Mouse (Mus musculus) yolk sac, embryonic 10.5 days (tissue): Measurements from ENCODE around the gene Dglucy.

Source experiments
- DNase-seq: peaks from one replicate; pipeline ENCODE4 v3.0.0-alpha.2; 2017; ENCODE audit warnings: low spot score

The Dglucy gene

GRCm38 (mm10) chr12:100778934-100779865, at the start of gene Dglucy:
Dglucy (plus strand) TSS chr12:100779057.
- no peak for DNase-seq

DNA sequence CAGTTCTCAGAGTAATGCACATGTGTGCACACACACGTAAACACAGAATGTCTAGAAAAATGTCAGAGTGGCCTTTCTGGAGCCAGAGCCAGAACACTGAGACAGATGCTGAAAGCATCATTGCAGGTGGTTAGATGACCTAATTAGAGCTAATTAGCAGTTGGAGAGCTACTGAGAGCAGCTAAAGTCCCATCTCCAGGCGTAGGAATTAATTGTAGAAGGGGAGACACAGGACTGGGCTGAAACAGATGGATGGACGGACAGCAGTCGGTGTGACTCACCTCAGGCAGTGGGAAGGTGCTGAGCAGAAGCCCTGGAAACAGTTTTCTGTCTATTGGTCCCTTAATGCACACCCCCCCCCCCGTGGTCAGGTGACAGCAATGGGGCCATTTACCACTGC, 43.7 kb upstream of the Dglucy start:
- no peak for DNase-seq

DNA sequence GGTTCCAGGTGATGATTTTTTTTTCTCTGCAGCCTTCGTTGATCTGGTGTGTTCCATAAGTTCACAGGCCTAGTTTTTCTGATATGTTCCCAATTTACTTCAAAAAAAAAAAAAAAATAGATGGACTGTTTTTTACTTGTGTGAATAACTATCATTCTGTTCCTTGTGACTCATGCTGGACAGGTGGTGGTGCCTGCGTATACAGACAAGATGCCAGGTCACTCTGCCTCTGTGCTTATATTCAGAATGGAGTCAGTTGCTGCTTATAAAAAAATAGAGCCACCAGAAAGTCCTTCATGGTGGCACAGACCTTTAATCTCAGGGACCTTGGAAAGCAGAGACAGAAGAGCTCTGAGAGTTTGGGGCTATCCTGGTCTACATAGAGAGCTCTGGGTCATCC, 43.3 kb upstream of the Dglucy start:
- no peak for DNase-seq

- DNase-seq: no peak
Measured at GRCm38 (mm10) chr12:100738498-100738897, 40.4 kb upstream of the Dglucy start.

DNA sequence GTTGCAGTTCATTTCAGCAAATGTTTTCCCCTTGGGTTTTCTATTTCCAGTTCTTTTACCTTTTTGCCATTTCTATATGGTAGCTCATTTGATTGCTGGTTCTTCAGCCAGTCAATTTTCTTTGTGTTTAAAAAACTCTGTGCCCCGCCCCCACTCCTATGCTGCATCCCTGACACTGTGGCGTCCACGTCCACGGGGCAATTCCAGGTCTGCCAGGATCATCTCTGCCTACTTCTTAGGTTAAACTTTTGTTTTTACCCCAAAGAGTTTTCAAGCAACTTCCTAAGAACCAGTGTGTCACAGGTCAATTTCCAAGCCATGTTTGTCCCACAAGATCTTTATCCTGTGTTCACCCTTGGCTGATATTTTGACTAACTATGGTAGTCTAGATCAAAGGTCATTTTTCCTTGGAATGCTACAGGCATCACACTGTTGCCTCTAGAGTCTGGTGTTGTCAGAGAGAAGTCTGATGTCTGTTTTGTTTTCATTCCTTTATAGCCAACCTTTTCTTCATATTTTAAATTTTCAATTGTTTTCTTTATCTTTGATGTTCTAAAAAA, 39.8 kb upstream of the Dglucy start:
- no peak for DNase-seq

DNA sequence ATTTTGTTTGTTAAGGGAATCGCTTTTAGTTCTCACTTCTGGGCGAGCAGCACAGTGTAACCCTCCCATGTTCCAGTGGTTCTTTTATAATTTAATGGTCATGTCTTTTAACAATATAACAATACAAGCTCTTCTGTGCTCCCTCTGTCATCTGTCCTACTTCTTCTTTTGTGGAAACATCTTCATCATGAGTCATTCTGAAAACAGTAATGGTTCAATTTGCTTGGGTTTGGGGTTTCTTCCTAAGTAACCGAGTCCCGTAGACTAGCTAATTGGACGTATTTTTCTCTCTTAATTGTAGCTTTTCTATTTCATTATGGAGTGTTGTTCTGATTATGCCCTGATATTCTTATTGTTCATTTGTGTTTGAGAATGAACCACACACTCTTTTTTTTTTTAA, 38.5 kb upstream of the Dglucy start:
- DNase-seq: no peak

- no peak for DNase-seq
Measured at GRCm38 (mm10) chr12:100742468-100742867, 36.4 kb upstream of the Dglucy start.

DNA sequence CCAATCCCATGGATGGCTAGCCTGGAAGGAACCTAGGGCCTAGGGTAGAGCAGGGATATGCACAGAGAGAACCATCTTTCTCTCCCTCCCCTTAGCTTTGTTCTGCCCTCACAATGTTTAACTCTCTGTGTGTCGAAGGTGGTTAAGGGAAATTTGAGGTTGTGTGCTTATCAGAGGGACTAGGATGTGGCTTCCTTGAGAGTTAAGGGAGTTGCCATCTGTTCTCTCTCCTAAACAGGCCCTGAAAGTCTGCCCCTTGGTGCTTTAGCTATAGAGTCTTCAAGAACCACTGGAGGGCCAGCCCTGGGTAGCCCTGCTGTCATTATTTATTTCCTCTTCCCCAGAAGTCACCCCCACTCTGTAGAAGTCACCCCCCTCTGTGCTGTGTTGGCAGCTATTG, 25.9 kb upstream of the Dglucy start:
- no peak for DNase-seq

GRCm38 (mm10) chr12:100753716-100754115, 25.1 kb upstream of the Dglucy start:
- no peak for DNase-seq

DNA sequence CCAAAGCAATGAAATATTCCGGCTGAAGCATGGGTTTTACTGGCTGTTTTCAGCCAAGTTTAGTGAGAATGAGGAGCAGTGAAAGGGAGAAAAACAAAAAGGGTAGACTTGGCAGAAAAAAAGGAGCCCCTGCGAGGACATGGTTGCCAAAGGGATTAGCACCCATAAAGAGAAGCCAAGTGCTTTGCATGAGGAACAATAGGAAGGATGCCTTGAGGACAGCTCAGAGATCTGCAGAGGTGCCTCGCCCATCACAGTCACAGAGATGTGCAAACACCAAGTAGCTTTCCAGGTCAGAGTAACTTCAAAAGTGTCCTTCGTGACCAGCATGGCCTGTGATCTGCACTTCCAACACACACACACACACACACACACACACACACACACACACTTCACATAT, 21.4 kb upstream of the Dglucy start:
- no peak for DNase-seq

GRCm38 (mm10) chr12:100762663-100763425, 16.0 kb upstream of the Dglucy start:
- no peak for DNase-seq

- no peak for DNase-seq
Measured at GRCm38 (mm10) chr12:100764329-100765018, 14.4 kb upstream of the Dglucy start.

GRCm38 (mm10) chr12:100769871-100770270, 9.0 kb upstream of the Dglucy start:
- no peak for DNase-seq

DNA sequence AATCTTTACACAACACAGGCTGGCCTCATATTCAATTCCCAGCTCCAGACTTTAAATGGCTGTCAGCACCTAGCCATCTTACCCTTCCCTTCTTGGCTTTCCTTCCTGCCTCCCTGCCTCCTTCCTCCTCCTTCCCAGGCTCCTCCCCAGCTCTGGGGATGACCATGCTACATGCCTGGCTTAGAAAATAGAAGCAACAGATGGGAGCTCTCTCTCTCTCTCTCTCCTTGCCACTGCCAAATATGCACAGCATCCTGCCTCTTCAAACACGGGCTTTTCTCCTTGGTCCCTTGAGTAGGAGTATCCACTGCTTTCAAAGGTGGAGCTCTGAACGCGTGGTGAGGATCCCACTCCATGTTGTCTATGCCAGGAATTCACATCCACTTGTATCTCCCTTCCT, 8.1 kb upstream of the Dglucy start:
- no peak for DNase-seq

GRCm38 (mm10) chr12:100772230-100772984, 6.5 kb upstream of the Dglucy start:
- DNase-seq: no peak

GRCm38 (mm10) chr12:100774756-100775155, 4.1 kb upstream of the Dglucy start:
- no peak for DNase-seq

DNA sequence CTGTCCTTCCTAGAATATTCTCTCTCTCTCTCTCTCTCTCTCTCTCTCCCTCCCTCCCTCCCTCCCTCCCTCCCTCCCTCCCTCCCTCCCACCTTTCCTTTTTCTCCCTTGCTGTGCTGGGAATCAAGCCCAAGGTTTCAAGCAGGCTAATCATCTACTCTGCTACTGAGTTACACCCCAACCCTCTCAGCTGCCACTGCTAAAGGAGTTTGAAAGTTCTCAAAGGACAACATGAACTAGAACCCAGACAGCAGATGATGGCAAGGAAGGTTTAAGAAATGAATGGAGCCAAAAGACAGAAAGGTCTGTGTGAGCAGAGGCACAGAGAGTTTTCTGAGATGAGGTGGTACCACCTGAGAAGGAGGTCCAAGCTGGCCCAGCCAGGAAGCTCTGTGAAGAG, 3.6 kb upstream of the Dglucy start:
- no peak for DNase-seq

DNA sequence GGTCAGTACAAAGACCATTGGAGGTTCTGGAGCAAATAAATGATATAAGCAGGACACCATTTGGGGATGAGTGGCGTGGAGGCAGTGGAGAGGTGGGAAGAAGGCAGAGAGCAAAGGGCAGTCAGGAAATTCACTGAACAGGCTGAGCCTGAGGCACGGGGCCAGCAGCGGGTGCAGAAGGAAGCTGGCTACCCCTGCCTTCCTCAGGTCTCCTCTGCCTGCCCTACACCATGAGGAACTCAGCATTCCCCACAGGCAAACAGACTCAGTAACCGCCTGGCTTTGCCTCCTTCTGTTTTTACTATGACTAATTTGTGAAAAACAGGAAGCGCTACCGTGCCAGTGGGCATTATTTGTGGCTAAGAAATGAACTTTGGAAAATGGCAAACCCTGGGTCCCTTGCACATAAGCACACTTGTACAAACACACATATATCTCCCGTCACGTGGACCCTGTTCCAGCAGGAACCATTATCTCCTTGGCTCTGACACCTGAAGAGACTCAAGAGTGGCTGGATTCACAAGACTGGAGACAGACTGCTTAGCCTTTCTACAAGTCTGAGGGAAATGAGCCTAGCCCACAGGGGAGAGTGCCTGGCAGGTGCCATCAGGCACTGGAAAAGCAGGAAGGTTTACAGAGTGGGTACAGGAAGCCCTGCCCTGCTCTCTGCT, 2.8 kb upstream of the Dglucy start:
- no peak for DNase-seq

DNA sequence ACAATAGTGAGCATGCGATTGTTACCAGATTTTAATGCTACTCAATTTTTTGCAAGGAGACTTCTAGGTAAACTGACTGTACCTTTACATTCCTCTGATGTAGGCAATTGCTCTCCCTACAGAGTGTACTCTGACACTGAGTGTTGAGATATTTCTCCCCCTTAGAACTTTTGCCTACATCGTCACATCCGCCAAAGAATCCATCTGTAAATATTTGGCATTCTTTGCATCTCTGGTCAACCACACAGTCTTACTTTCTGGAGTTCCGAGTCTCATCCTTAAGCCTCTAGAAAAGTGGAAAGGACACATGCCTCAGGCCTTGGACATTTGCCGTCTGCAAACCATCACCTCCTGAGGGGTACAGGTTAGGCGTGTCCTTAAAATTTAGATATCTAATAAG, 1.9 kb upstream of the Dglucy start:
- no peak for DNase-seq

DNA sequence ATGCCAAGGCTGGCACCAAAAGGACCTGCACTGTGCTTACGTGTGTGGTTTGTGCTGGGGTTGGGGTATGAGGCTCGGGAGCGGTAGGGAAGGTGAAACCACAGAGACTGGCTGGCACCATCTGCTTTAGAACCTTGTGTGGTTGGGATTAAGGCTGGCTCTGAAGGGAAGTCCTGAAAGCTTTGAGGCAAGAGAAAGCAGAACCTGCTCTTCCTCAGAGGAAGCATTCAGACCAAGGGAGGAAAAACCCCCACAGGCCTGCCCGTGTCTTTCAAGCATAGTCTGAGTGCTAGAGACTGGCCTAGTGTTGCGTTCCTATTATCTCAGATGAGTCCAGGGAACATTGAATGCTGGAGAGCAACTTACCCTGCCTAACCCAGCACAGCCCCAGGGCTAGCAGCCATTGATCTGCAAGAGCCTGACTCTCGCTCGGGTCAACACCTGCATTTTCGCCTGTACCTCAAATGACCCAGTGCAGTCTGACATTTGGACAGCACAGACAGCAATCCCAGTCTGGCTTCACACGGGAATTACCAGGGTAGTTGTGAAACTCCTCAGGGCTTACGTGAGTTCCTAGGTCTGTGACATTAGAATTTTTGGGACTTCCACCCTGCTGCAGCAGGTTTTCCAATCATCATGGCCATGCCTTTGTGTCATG, 452 bp upstream of the Dglucy start:
- DNase-seq: no peak
